ENCODE assay signal across 8 mouse cellular contexts in genomic region chr5:118591826-118592499, GRCm38 (mm10). TPM values are rescaled to one million over a fixed set of nuclear protein-coding genes. Genes with fewer than 3 reads are reported as not detected.
DNase-seq lines count a peak whose midpoint lies in the region; ATAC-seq and TF ChIP-seq lines count a peak whose summit lies in the region.

No protein-coding gene starts in this region.

- peak; percentile 29 for DNase-seq in embryo, embryonic 10.5 days (ENCODE audit: low spot score)
- no peak for DNase-seq in embryo, embryonic 10 days (ENCODE audit: low spot score)
- peak; percentile 67 for DNase-seq in lung, embryonic 14.5 days
- no peak for DNase-seq in lung, postnatal 25 days (ENCODE audit: low spot score)
- DNase-seq in lung, postnatal 10 days, result peak; percentile 35
- peak; percentile 62 for DNase-seq in thymus, postnatal 4 days
- DNase-seq in testis, postnatal 14 days (ENCODE audit: low spot score), result no peak
- no peak for DNase-seq in layer of hippocampus, postnatal 36 days

- no peak for TF ChIP-seq CTCF in lung, embryonic 14.5 days (IDR thresholded peaks at IDR 0.05; ENCODE audit: low read depth)

- no peaks in the 10 kb centered on the region for H3K9me3 ChIP-seq in lung, embryonic 14.5 days (ENCODE audit: low read depth, low read length)

- peaks cover 23% of the 10 kb centered on the region for H3K4me1 ChIP-seq in lung, embryonic 14.5 days (ENCODE audit: insufficient read depth)

- peak overlapping the region; percentile 43 for H3K4me2 ChIP-seq in lung, embryonic 14.5 days

- no peaks in the 10 kb centered on the region for H3K36me3 ChIP-seq in lung, embryonic 14.5 days (ENCODE audit: insufficient read depth)

- peak; percentile 71; the same call in 1 of the 2 replicates for ATAC-seq in lung, embryonic 14.5 days (ENCODE audit: insufficient read depth)

- no peak overlapping the region for H3K4me3 ChIP-seq in lung, embryonic 14.5 days (ENCODE audit: low read depth, low read length)

- H3K27me3 ChIP-seq in lung, embryonic 14.5 days (ENCODE audit: insufficient read depth, low read length), result no peaks in the 10 kb centered on the region

- H3K9ac ChIP-seq in lung, embryonic 14.5 days, result no peak overlapping the region

- WGBS in lung, embryonic 14.5 days, result 24% methylated on average over 11 of the region's 11 CpGs

- H3K27ac ChIP-seq in lung, embryonic 14.5 days (ENCODE audit: low read depth), result peak overlapping the region; percentile 24; the same call in 1 of the 2 replicates

RNA-seq across cellular contexts. Expression of gene Med13l, which starts 31.5 kb away (rescaled TPM):
- polyA plus RNA-seq in lung, embryonic 14.5 days (2014; fragmentation: Nextera tagmentation; extraction: Ambion mirVana), result 11.9 and 14.1 TPM in 2 replicates
- 100 to 1,000 TPM; 103 to 127 TPM for total RNA-seq in layer of hippocampus, postnatal 36 days (2021)

Comparison
In these comparisons a context has a peak if more than half of its experiments do, and no peak if none do; other contexts are left out.
1. DNase-seq: peak in embryo, embryonic 10.5 days (single experiment), lung, embryonic 14.5 days (single experiment), lung, postnatal 10 days (single experiment) and thymus, postnatal 4 days (single experiment); none in embryo, embryonic 10 days (single experiment), lung, postnatal 25 days (single experiment), testis, postnatal 14 days (single experiment) and layer of hippocampus, postnatal 36 days (0 of 2).